Mouse (Mus musculus) ES-E14 (cell line): Measurements from ENCODE around the gene Olfr796. TPM values are rescaled to one million over a fixed set of nuclear protein-coding genes. Genes with fewer than 3 reads are reported as not detected.

ENCODE experiments used
- DNase-seq: peaks from one replicate; pipeline ENCODE4 v3.0.0-alpha.2; 2013; ENCODE audit warnings: low read depth, low spot score
- H3K27ac ChIP-seq: 2 replicates; pipeline ENCODE4 v1.5.1; 2012; ENCODE audit warnings: low read depth, mild to moderate bottlenecking, low read length, moderate library complexity, mixed read lengths; ENCODE audit not compliant: poor library complexity, insufficient read depth, severe bottlenecking
- H3K36me3 ChIP-seq: 2 replicates; pipeline ENCODE4 v1.6.1; 2012; ENCODE audit warnings: mild to moderate bottlenecking, low read length, moderate library complexity, mixed read lengths; ENCODE audit not compliant: control insufficient read depth, poor library complexity, insufficient read depth, severe bottlenecking
- H3K4me1 ChIP-seq, 2 experiments: fragments of 150-350 bp in 1 of 2; sonication (generic) in 1 of 2; 2 replicates each; pipeline ENCODE4 v1.6.1; 2012; ENCODE audit warnings: low read length in 2 of 2, mild to moderate bottlenecking in 1 of 2, mixed read lengths in 1 of 2; ENCODE audit not compliant: control insufficient read depth in 2 of 2, insufficient read depth in 2 of 2, poor library complexity in 1 of 2
- H3K4me3 ChIP-seq, 2 experiments: fragments of 150-350 bp in 1 of 2; sonication (generic) in 1 of 2; 2 replicates each; pipeline ENCODE4 v1.5.1; 2012; ENCODE audit warnings: low read length in 2 of 2, low read depth in 1 of 2, mild to moderate bottlenecking in 1 of 2, mixed read lengths in 1 of 2; ENCODE audit not compliant: insufficient read depth in 1 of 2, poor library complexity in 1 of 2, severe bottlenecking in 1 of 2
- H3K9ac ChIP-seq: 2 replicates; pipeline ENCODE4 v1.6.1; 2012; ENCODE audit warnings: low read depth, mild to moderate bottlenecking, low read length, mixed read lengths; ENCODE audit not compliant: poor library complexity, insufficient read depth, severe bottlenecking
- H3K9me3 ChIP-seq: fragments of 150-350 bp; sonication (generic); 2 replicates; pipeline ENCODE4 v1.6.1; 2012; ENCODE audit warnings: low read depth, mild to moderate bottlenecking, low read length; ENCODE audit not compliant: control insufficient read depth, insufficient read depth
- CHD2 ChIP-seq: IDR thresholded peaks from 2 replicates; pipeline ENCODE4 v1.6.1; 2014; ENCODE audit warnings: mild to moderate bottlenecking, low read depth, low read length, inconsistent platforms
- HCFC1 ChIP-seq: IDR thresholded peaks from 2 replicates; pipeline ENCODE4 v1.6.1; 2012; ENCODE audit warnings: low read length, inconsistent platforms, borderline replicate concordance; ENCODE audit not compliant: insufficient read depth
- MAFK ChIP-seq: IDR thresholded peaks from 2 replicates; pipeline ENCODE4 v1.6.1; 2014; ENCODE audit warnings: mild to moderate bottlenecking, low read depth, low read length, inconsistent platforms; ENCODE audit not compliant: insufficient read depth
- ZC3H11A ChIP-seq: IDR thresholded peaks from 2 replicates; pipeline ENCODE4 v1.6.1; 2012; ENCODE audit warnings: low read depth, mild to moderate bottlenecking, inconsistent platforms, low read length, borderline replicate concordance
- ZNF384 ChIP-seq: IDR thresholded peaks from 2 replicates; pipeline ENCODE4 v1.6.1; 2012; ENCODE audit warnings: low read depth, low read length, inconsistent platforms
- in situ Hi-C, 2 experiments: fragments of 600-800 bp; cut with MboI; formaldehyde crosslinking; loops; one replicate each; pipeline ENCODE4 v1.15.1; 2025; ENCODE audit warnings: low sequenced_read_pairs in 2 of 2, inconsistent platforms in 1 of 2; ENCODE audit not compliant: unreplicated experiment in 2 of 2
- total RNA-seq: library from RNA; depleted of rRNA; stranded (reverse); fragments of 300-350 nt; gene quantifications from 2 replicates; pipeline ENCODE4 v1.2.3, GENCODE M21; 2012; rRNA removed

Olfr796 gene
- total RNA-seq: not detected in 2 replicates

DNA sequence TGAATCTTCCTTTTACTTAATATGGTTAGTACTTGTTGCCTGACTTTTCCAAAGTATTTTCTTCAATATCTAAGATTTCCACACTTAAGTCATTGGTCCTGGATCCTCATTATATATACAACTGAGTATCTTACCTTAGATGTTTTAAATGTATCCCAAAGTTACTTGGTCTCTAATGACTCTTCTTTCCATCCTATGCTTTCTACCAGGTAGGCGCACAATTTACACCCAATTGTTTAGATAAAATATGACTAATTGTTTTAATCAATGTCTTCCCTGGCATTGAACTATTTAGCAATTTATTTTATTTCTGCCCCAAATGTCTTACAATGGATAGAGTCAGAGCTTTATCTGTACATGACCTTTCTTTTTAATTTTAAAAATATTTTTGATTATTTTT, at the start of gene Olfr796:
Olfr796 (minus strand) TSS at position 101 of the 400 bp plus-strand sequence.
- no peaks in the 10 kb centered on the region for H3K4me1 ChIP-seq
- H3K9ac ChIP-seq: no peak within 1 kb of the TSS
- DNase-seq: no peak
- no peak within 1 kb of the TSS for H3K4me3 ChIP-seq
- TF ChIP-seq CHD2 (no peak), ZC3H11A (no peak), ZNF384 (no peak), MAFK (no peak), HCFC1 (no peak)
- in situ Hi-C loops: no loop called here
- no peaks in the 10 kb centered on the region for H3K36me3 ChIP-seq
- H3K9me3 ChIP-seq: no peaks in the 10 kb centered on the region
- no peak within 1 kb of the TSS for H3K27ac ChIP-seq

DNA sequence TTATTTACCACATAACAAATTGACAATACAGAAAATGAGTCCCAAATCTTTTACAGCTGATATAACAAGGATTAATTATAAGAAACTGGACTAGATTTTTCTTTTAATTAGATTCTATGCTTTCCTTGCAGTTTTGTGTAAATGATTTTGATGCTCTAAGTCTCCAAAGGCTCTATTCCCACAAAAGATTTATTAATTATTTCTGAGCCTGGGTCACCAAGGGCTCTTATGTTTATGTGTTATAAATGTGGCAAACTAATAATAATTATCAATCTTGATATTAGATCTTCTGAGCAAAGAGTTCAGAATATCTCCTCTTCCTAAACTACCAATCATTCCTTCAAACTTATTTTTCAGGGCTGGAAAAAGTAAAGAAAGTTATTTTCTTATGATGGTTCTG, 45.0 kb upstream of the Olfr796 start, which contains the start of gene Olfr800:
Olfr800 (plus strand) TSS at position 301 of the 400 bp plus-strand sequence.
- TF ChIP-seq ZNF384 (no peak), MAFK (no peak), HCFC1 (no peak), ZC3H11A (no peak), CHD2 (no peak)
- H3K36me3 ChIP-seq: no peaks in the 10 kb centered on the region
- DNase-seq: no peak
- in situ Hi-C loops: no loop called here
- H3K4me3 ChIP-seq: no peak within 1 kb of the TSS
- H3K9ac ChIP-seq: no peak within 1 kb of the TSS
- no peaks in the 10 kb centered on the region for H3K9me3 ChIP-seq
- no peaks in the 10 kb centered on the region for H3K4me1 ChIP-seq
- no peak within 1 kb of the TSS for H3K27ac ChIP-seq

DNA sequence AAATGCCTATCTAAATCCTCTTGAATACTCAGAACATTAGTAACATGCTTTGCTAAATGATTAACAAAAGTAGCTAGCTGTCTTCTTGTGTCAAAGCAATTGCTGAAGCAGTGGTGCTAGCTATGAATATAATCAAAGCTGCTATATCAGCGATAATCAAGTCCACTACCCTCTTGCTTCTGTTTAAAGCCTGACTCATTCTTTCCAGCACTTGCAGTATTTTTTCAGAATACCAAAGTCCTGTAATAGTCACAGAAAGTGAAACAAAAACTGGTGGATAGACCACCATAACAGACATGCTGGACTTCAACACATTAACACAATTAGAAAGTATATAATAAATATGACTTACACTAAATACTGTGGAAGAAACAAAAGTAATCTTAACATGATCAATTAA, 39.4 kb upstream of the Olfr796 start:
- TF ChIP-seq ZNF384 (no peak), MAFK (no peak), ZC3H11A (no peak), HCFC1 (no peak), CHD2 (no peak)
- H3K4me1 ChIP-seq: no peaks in the 10 kb centered on the region
- H3K36me3 ChIP-seq: no peaks in the 10 kb centered on the region
- no peak overlapping the region for H3K4me3 ChIP-seq
- no peak overlapping the region for H3K27ac ChIP-seq
- H3K9ac ChIP-seq: no peak overlapping the region
- no peaks in the 10 kb centered on the region for H3K9me3 ChIP-seq
- DNase-seq: no peak
- in situ Hi-C loops: no loop called here

DNA sequence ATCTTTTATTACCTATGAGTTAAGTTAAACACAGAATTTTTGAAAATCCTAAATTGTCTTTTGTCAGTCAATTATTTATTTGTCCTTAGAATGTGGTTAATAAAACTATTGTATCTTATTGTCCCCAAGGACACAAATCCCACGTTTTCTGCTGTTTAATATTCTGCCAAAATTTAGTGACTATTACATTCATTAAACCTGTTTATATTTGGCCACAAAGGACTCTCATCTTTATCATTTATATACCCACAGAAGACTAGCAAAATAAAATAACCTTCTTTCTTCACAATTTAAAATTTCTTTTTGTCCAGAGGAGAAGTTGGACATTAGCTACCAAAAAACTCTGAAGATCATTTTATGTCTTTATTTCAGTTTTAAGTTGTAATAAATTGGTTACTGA, 24.8 kb upstream of the Olfr796 start, which contains the start of gene Olfr799:
Olfr799 (plus strand) TSS at position 301 of the 400 bp plus-strand sequence.
- H3K27ac ChIP-seq: no peak within 1 kb of the TSS
- no peak for DNase-seq
- TF ChIP-seq MAFK: no peak
- TF ChIP-seq CHD2: no peak
- TF ChIP-seq HCFC1: no peak
- TF ChIP-seq ZNF384: no peak
- TF ChIP-seq ZC3H11A: no peak
- H3K9me3 ChIP-seq: no peaks in the 10 kb centered on the region
- in situ Hi-C loops: no loop called here
- no peaks in the 10 kb centered on the region for H3K36me3 ChIP-seq
- H3K4me3 ChIP-seq: no peak within 1 kb of the TSS
- H3K4me1 ChIP-seq: no peaks in the 10 kb centered on the region
- H3K9ac ChIP-seq: no peak within 1 kb of the TSS

DNA sequence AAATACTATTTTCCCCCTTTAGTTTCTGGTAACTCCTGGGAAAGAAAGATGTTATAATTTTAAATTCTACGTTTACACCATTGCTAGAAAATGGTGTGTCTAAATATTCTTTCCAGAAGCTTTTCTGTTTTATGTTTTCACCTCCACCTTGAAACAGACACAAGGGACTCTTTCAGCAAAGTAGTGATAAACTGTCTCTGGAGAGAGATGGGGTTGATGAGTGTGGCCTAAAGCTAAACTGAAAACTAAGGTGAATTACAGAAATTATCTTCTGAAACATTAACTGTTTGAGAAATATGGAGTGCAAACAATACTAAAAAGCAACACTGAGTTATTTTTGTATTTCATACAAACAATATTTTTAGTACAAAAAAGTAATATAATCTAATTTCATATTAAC, 15.5 kb upstream of the Olfr796 start, which contains the start of gene Olfr798:
Olfr798 (minus strand) TSS at position 101 of the 400 bp plus-strand sequence.
- no peaks in the 10 kb centered on the region for H3K9me3 ChIP-seq
- H3K36me3 ChIP-seq: no peaks in the 10 kb centered on the region
- no peak for DNase-seq
- in situ Hi-C loops: no loop called here
- TF ChIP-seq ZNF384: no peak
- TF ChIP-seq ZC3H11A: no peak
- no peak for TF ChIP-seq CHD2
- TF ChIP-seq HCFC1: no peak
- no peak for TF ChIP-seq MAFK
- H3K27ac ChIP-seq: no peak within 1 kb of the TSS
- no peak within 1 kb of the TSS for H3K9ac ChIP-seq
- no peak within 1 kb of the TSS for H3K4me3 ChIP-seq
- no peaks in the 10 kb centered on the region for H3K4me1 ChIP-seq
